Mouse (Mus musculus) C2C12 (cell line): ENCODE results near the gene Gm11027. TPM values are rescaled to one million over a fixed set of nuclear protein-coding genes. Genes with fewer than 3 reads are reported as not detected.

Experiments
- H3K27me3 ChIP-seq: one replicate; pipeline ENCODE4 v1.6.1; 2011; ENCODE audit not compliant: control insufficient read depth, insufficient read depth, insufficient read length
- H3K36me3 ChIP-seq: one replicate; pipeline ENCODE4 v1.6.1; 2011; ENCODE audit not compliant: control insufficient read depth, insufficient read depth
- H3K4me3 ChIP-seq: one replicate; pipeline ENCODE4 v1.5.1; 2011; ENCODE audit warnings: mild to moderate bottlenecking, control low read depth; ENCODE audit not compliant: poor library complexity, insufficient read depth, severe bottlenecking
- H3K79me2 ChIP-seq: one replicate; pipeline ENCODE4 v1.6.1; 2011; ENCODE audit not compliant: control insufficient read depth, insufficient read depth
- H3K79me3 ChIP-seq: one replicate; pipeline ENCODE4 v1.6.1; 2011; ENCODE audit warnings: low read depth, control low read depth
- H3ac ChIP-seq: one replicate; pipeline ENCODE3; 2011; ENCODE audit warnings: low read depth; ENCODE audit not compliant: control insufficient read depth, insufficient read length
- CEBPB ChIP-seq: IDR thresholded peaks from one replicate; pipeline ENCODE4 v1.6.1; 2011; ENCODE audit warnings: low read depth, mild to moderate bottlenecking, control low read depth, moderate library complexity
- CTCF ChIP-seq: IDR thresholded peaks from one replicate; pipeline ENCODE4 v1.5.1; 2011; ENCODE audit not compliant: control insufficient read depth, insufficient read depth, insufficient read length
- FOSL1 ChIP-seq: IDR thresholded peaks from one replicate; pipeline ENCODE4 v1.8.0; 2011; ENCODE audit warnings: mild to moderate bottlenecking, low read length; ENCODE audit not compliant: poor library complexity, insufficient read depth, severe bottlenecking
- MAX ChIP-seq: IDR thresholded peaks from one replicate; pipeline ENCODE4 v1.6.1; 2011; ENCODE audit warnings: mild to moderate bottlenecking, control low read depth
- MYOD1 ChIP-seq: IDR thresholded peaks from one replicate; pipeline ENCODE4 v1.6.1; 2011; ENCODE audit warnings: low read depth; ENCODE audit not compliant: control insufficient read depth, insufficient read length
- MYOG ChIP-seq: IDR thresholded peaks from one replicate; pipeline ENCODE4 v1.6.1; 2011; ENCODE audit not compliant: control insufficient read depth, insufficient read length; ENCODE audit errors: extremely low read depth
- USF1 ChIP-seq: IDR thresholded peaks from one replicate; pipeline ENCODE4 v1.6.1; 2011; ENCODE audit warnings: low read depth, mild to moderate bottlenecking, control low read depth, moderate library complexity
- polyA plus RNA-seq: library from polyadenylated mRNA; unstranded; fragments of >200 nt; fragmentation: generic; extraction: Trizol; gene quantifications from one replicate; pipeline ENCODE4 v1.2.1, GENCODE M21; 2012; ENCODE audit warnings: missing spikeins

Gene Gm11027
- polyA plus RNA-seq, 1 experiment = not detected

GRCm38 (mm10) chr12:116236658-116237057 lies 38.5 kb upstream of the Gm11027 start:
- no peaks in the 10 kb centered on the region for H3K79me3 ChIP-seq

GRCm38 (mm10) chr12:116238370-116238769 lies 36.8 kb upstream of the Gm11027 start:
- TF ChIP-seq CTCF (no peak), CEBPB (no peak), MAX (no peak)
- Histone ChIP-seq H3K4me3 (no peak overlapping the region), H3K36me3 (peaks cover 38% of the 10 kb centered on the region), H3K79me3 (no peaks in the 10 kb centered on the region), H3K79me2 (no peaks in the 10 kb centered on the region), H3ac (no peak overlapping the region), H3K27me3 (no peaks in the 10 kb centered on the region)

More at GRCm38 (mm10) chr12:116236658-116237057, 38.5 kb upstream of the Gm11027 start:
- Histone ChIP-seq H3K79me2 (no peaks in the 10 kb centered on the region), H3K4me3 (no peak overlapping the region), H3ac (no peak overlapping the region), H3K27me3 (no peaks in the 10 kb centered on the region), H3K36me3 (peaks cover 27% of the 10 kb centered on the region)
- TF ChIP-seq USF1 = no peak
- no peak for TF ChIP-seq MYOG
- TF ChIP-seq CEBPB = no peak
- TF ChIP-seq CTCF = no peak
- no peak for TF ChIP-seq MYOD1
- TF ChIP-seq FOSL1 = no peak

GRCm38 (mm10) chr12:116238803-116239202 lies 36.4 kb upstream of the Gm11027 start:
- peaks cover 39% of the 10 kb centered on the region for H3K36me3 ChIP-seq
- no peaks in the 10 kb centered on the region for H3K79me2 ChIP-seq
- H3K79me3 ChIP-seq = no peaks in the 10 kb centered on the region
- TF ChIP-seq MYOD1 = no peak
- no peak for TF ChIP-seq FOSL1
- no peak for TF ChIP-seq USF1
- H3K4me3 ChIP-seq = no peak overlapping the region
- H3K27me3 ChIP-seq = no peaks in the 10 kb centered on the region
- H3ac ChIP-seq = no peak overlapping the region

GRCm38 (mm10) chr12:116244601-116245000 lies 30.6 kb upstream of the Gm11027 start:
- no peak overlapping the region for H3ac ChIP-seq
- H3K79me3 ChIP-seq = no peaks in the 10 kb centered on the region
- peaks cover 54% of the 10 kb centered on the region for H3K36me3 ChIP-seq
- no peaks in the 10 kb centered on the region for H3K27me3 ChIP-seq
- H3K4me3 ChIP-seq = no peak overlapping the region
- TF ChIP-seq MYOG (no peak), CEBPB (no peak), FOSL1 (no peak), USF1 (no peak)
- H3K79me2 ChIP-seq = no peaks in the 10 kb centered on the region

DNA sequence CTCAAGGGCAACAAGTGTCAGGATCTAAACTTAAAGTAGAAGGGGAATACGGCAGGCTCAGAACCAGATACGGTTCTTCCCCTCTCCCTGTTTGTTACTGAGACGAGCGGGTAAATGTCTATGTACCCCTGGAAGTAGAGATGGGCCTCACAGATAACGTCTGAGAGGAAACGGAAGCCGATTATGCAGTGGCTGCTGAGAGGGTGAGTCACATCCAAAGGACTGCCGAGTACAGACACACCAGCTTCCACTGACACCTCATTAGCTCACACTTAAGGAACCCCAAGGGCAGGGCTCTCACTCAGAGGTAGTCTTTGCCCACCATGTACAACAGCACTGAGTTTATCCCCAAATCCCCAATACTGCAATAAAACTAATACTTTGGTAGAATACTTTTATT lies 20.5 kb upstream of the Gm11027 start:
- H3K79me2 ChIP-seq = peaks cover 30% of the 10 kb centered on the region
- no peaks in the 10 kb centered on the region for H3K27me3 ChIP-seq
- H3K36me3 ChIP-seq = peaks cover 29% of the 10 kb centered on the region
- TF ChIP-seq MYOD1 (no peak), CTCF (no peak), USF1 (no peak), MAX (no peak), MYOG (no peak), CEBPB (no peak), FOSL1 (no peak)
- H3K79me3 ChIP-seq = peaks cover 21% of the 10 kb centered on the region
- H3ac ChIP-seq = no peak overlapping the region
- H3K4me3 ChIP-seq = no peak overlapping the region

GRCm38 (mm10) chr12:116255636-116256035 lies 19.6 kb upstream of the Gm11027 start:
- TF ChIP-seq FOSL1 (no peak), CTCF (no peak), CEBPB (no peak), MYOG (no peak), USF1 (no peak), MAX (no peak), MYOD1 (no peak)
- Histone ChIP-seq H3ac (no peak overlapping the region), H3K27me3 (no peaks in the 10 kb centered on the region), H3K36me3 (peaks cover 29% of the 10 kb centered on the region), H3K79me2 (peaks cover 40% of the 10 kb centered on the region), H3K79me3 (peaks cover 28% of the 10 kb centered on the region), H3K4me3 (no peak overlapping the region)
